Mouse (Mus musculus): ENCODE results near the gene Disp2. TPM values are rescaled to one million over a fixed set of nuclear protein-coding genes. Genes with fewer than 3 reads are reported as not detected.

Gene Disp2
- polyA plus RNA-seq, 1 experiment = 0.06 TPM

GRCm38 (mm10) chr2:118782303-118782702, 2.8 kb downstream of the Disp2 start:
- Histone ChIP-seq H3K27me3 (replicated peaks) (peaks cover 65% of the 10 kb centered on the region), H3K36me3 (replicated peaks; ENCODE audit: low read length) (no peaks in the 10 kb centered on the region), H3K9me3 (no peaks in the 10 kb centered on the region), H3K4me1 (peaks cover 16% of the 10 kb centered on the region), H3K4me3 (replicated peaks) (no peak overlapping the region)
- no peak for TF ChIP-seq GATA1 (IDR thresholded peaks at IDR 0.05; ENCODE audit: borderline replicate concordance, low read length)
- no peak for TF ChIP-seq FLI1 (IDR thresholded peaks at IDR 0.05; ENCODE audit: low read length)

GRCm38 (mm10) chr2:118783093-118783492, 3.6 kb downstream of the Disp2 start:
- Histone ChIP-seq H3K4me3 (replicated peaks) (no peak overlapping the region), H3K36me3 (replicated peaks; ENCODE audit: low read length) (no peaks in the 10 kb centered on the region), H3K9me3 (no peaks in the 10 kb centered on the region), H3K27me3 (replicated peaks) (peaks cover 70% of the 10 kb centered on the region), H3K4me1 (peaks cover 16% of the 10 kb centered on the region)
- no peak for TF ChIP-seq GATA1 (IDR thresholded peaks at IDR 0.05; ENCODE audit: borderline replicate concordance, low read length)
- TF ChIP-seq FLI1 (IDR thresholded peaks at IDR 0.05; ENCODE audit: low read length) = no peak

GRCm38 (mm10) chr2:118783663-118784062, 4.1 kb downstream of the Disp2 start:
- no peaks in the 10 kb centered on the region for H3K36me3 ChIP-seq (replicated peaks; ENCODE audit: low read length)
- no peak overlapping the region for H3K4me3 ChIP-seq (replicated peaks)
- no peaks in the 10 kb centered on the region for H3K9me3 ChIP-seq
- peaks cover 70% of the 10 kb centered on the region for H3K27me3 ChIP-seq (replicated peaks)
- TF ChIP-seq GATA1 (IDR thresholded peaks at IDR 0.05; ENCODE audit: borderline replicate concordance, low read length) = no peak
- TF ChIP-seq FLI1 (IDR thresholded peaks at IDR 0.05; ENCODE audit: low read length) = no peak
- H3K4me1 ChIP-seq = peaks cover 16% of the 10 kb centered on the region

DNA sequence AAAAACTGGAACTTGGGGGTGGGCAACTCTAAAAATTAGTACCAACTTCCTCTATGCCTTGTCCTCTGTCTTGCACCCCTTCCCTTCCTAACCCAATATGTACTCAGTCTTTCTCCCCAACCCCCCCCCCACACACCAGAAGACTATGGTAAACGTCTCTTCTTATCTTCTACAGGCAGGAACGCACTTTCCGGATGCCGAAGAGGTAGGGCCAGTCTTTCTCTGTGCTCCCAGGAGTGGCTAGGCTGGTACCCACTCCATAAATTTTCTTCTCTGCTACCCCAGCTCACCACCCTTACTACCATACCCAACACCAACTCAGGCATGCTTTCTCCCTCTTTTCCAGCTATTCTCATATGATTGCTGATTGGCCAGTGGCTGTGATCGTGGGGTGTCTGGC, 7.0 kb downstream of the Disp2 start:
- Histone ChIP-seq H3K4me1 (peaks cover 14% of the 10 kb centered on the region), H3K36me3 (replicated peaks; ENCODE audit: low read length) (no peaks in the 10 kb centered on the region), H3K9me3 (0 out of 2 replicates have a peak, but pooled peaks cover 5% of the 10 kb centered on the region), H3K4me3 (replicated peaks) (no peak overlapping the region), H3K27me3 (replicated peaks) (peaks cover 85% of the 10 kb centered on the region)
- TF ChIP-seq GATA1 (IDR thresholded peaks at IDR 0.05; ENCODE audit: borderline replicate concordance, low read length) = no peak
- TF ChIP-seq FLI1 (IDR thresholded peaks at IDR 0.05; ENCODE audit: low read length) = no peak

DNA sequence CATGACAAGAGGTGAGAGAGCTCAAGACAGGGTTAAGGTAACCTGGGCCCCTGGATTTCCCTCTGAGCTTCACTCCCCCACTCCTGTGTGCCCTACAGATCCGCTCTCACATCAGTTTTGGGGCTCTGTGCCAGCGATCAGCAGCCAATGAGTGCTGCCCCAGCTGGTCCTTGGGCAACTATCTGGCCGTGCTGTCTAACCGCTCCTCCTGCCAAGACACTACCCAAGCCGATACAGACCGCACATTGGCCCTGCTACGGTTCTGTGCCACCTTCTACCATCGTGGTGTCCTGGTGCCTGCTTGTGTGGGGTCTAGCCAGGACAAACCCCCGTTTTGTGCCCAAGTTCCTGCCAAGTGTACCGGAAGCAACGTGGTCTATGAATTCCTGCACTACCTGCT, 10.0 kb downstream of the Disp2 start:
- TF ChIP-seq FLI1 (IDR thresholded peaks at IDR 0.05; ENCODE audit: low read length) (no peak), GATA1 (IDR thresholded peaks at IDR 0.05; ENCODE audit: borderline replicate concordance, low read length) (no peak)
- Histone ChIP-seq H3K27me3 (replicated peaks) (peaks cover 96% of the 10 kb centered on the region), H3K9me3 (0 out of 2 replicates have a peak, but pooled peaks cover 5% of the 10 kb centered on the region), H3K4me3 (replicated peaks) (no peak overlapping the region), H3K36me3 (replicated peaks; ENCODE audit: low read length) (no peaks in the 10 kb centered on the region), H3K4me1 (peaks cover 17% of the 10 kb centered on the region)

DNA sequence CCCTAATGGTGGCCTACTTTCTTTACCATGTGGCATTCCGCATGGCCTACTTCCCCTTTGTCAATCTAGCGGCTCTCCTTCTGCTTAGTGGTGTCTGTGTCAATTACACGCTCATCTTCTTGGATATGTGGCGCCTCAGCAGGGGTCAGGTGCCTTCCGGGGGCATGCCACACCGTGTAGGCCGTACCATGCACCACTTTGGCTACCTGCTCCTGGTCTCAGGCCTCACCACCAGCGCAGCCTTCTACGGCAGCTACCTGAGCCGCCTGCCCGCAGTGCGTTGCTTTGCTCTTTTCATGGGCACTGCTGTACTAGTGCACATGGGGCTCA, 10.7 kb downstream of the Disp2 start:
- H3K27me3 ChIP-seq (replicated peaks) = peaks cover 93% of the 10 kb centered on the region
- H3K4me3 ChIP-seq (replicated peaks) = peak overlapping the region; percentile 79
- H3K9me3 ChIP-seq = 0 out of 2 replicates have a peak, but pooled peaks cover 5% of the 10 kb centered on the region
- TF ChIP-seq FLI1 (IDR thresholded peaks at IDR 0.05; ENCODE audit: low read length) (no peak), GATA1 (IDR thresholded peaks at IDR 0.05; ENCODE audit: borderline replicate concordance, low read length) (no peak)
- peaks cover 17% of the 10 kb centered on the region for H3K4me1 ChIP-seq
- no peaks in the 10 kb centered on the region for H3K36me3 ChIP-seq (replicated peaks; ENCODE audit: low read length)

DNA sequence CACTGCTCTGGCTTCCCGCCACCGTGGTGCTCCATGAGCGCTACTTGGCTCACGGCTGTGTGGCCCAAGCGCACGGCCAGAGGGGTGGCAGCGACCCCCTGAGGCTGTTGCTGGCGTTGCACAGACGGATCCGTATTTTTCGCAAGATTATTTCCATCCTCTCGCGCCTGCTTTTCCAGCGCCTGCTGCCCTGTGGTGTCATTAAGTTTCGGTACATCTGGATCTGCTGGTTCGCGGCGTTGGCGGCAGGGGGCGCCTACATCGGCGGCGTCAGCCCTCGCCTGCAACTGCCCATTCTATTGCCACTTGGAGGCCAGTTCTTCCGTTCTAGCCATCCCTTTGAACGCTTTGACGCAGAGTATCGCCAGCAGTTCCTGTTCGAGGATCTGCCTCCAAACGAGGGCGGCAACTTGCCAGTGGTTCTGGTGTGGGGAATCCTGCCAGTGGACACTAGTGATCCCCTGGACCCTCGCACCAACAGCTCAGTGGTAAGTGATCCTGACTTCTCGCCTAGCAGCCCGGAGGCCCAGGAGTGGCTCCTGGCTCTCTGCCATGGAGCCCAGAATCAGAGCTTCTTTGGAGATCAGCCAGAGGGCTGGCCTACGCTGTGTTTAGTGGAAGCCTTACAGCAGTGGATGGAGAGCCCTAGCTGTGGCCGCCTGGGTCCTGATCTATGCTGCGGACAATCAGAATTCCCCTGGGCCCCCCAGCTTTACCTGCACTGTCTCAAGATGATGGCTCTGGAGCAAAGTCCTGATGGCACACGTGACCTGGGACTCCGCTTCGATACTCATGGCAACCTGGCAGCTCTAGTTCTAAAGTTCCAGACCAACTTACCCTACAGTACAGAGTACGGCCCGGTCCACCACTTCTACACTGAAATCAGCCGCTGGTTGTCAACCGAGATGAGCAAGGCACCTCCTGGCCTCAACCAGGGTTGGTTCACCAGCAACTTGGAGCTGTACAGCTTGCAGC, 11.3 kb downstream of the Disp2 start:
- TF ChIP-seq GATA1 (IDR thresholded peaks at IDR 0.05; ENCODE audit: borderline replicate concordance, low read length) = no peak
- no peak for TF ChIP-seq FLI1 (IDR thresholded peaks at IDR 0.05; ENCODE audit: low read length)
- peaks cover 17% of the 10 kb centered on the region for H3K4me1 ChIP-seq
- H3K4me3 ChIP-seq (replicated peaks) = peak overlapping the region; percentile 79
- H3K9me3 ChIP-seq = 0 out of 2 replicates have a peak, but pooled peaks cover 5% of the 10 kb centered on the region
- no peaks in the 10 kb centered on the region for H3K36me3 ChIP-seq (replicated peaks; ENCODE audit: low read length)
- peaks cover 91% of the 10 kb centered on the region for H3K27me3 ChIP-seq (replicated peaks)

GRCm38 (mm10) chr2:118791591-118792258, 12.2 kb downstream of the Disp2 start:
- no peak overlapping the region for H3K4me3 ChIP-seq (replicated peaks)

DNA sequence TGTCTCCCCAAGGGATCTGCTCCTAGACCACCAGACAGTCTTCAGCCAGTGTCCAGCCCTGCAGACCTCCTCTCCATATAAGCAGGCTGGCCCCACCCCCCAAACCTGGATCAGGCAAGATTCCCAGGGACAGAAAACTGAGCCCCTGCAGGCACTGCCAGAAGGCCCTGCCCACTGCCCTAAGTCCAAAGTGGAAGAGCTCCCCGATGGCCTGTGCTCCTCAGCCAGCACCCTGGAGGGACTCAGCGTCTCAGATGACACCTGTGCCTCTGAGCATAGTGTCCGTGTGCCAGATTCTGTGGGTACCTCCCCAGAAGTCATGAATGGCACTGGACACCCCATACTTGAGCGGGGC, 12.7 kb downstream of the Disp2 start:
- Histone ChIP-seq H3K27me3 (replicated peaks) (peaks cover 92% of the 10 kb centered on the region), H3K4me1 (peaks cover 17% of the 10 kb centered on the region), H3K36me3 (replicated peaks; ENCODE audit: low read length) (no peaks in the 10 kb centered on the region), H3K9me3 (0 out of 2 replicates have a peak, but pooled peaks cover 5% of the 10 kb centered on the region), H3K4me3 (replicated peaks) (no peak overlapping the region)
- TF ChIP-seq FLI1 (IDR thresholded peaks at IDR 0.05; ENCODE audit: low read length) = no peak
- no peak for TF ChIP-seq GATA1 (IDR thresholded peaks at IDR 0.05; ENCODE audit: borderline replicate concordance, low read length)

More at GRCm38 (mm10) chr2:118791591-118792258, 12.2 kb downstream of the Disp2 start:
- H3K27me3 ChIP-seq (replicated peaks) = peaks cover 93% of the 10 kb centered on the region
- no peaks in the 10 kb centered on the region for H3K36me3 ChIP-seq (replicated peaks; ENCODE audit: low read length)
- peaks cover 17% of the 10 kb centered on the region for H3K4me1 ChIP-seq
- TF ChIP-seq FLI1 (IDR thresholded peaks at IDR 0.05; ENCODE audit: low read length) (no peak), GATA1 (IDR thresholded peaks at IDR 0.05; ENCODE audit: borderline replicate concordance, low read length) (no peak)
- 0 out of 2 replicates have a peak, but pooled peaks cover 5% of the 10 kb centered on the region for H3K9me3 ChIP-seq

GRCm38 (mm10) chr2:118793636-118794035, 14.1 kb downstream of the Disp2 start:
- H3K9me3 ChIP-seq = peaks cover 11% of the 10 kb centered on the region
- H3K4me1 ChIP-seq = peaks cover 17% of the 10 kb centered on the region
- TF ChIP-seq FLI1 (IDR thresholded peaks at IDR 0.05; ENCODE audit: low read length) (no peak), GATA1 (IDR thresholded peaks at IDR 0.05; ENCODE audit: borderline replicate concordance, low read length) (no peak)
- H3K4me3 ChIP-seq (replicated peaks) = no peak overlapping the region
- peaks cover 83% of the 10 kb centered on the region for H3K27me3 ChIP-seq (replicated peaks)
- no peaks in the 10 kb centered on the region for H3K36me3 ChIP-seq (replicated peaks; ENCODE audit: low read length)

Measured in megakaryocyte, embryonic 14.5 days (primary cell).